Mouse (Mus musculus) stomach, embryonic 15.5 days (tissue): ENCODE measurements around the gene Golph3l. TPM values are rescaled to one million over a fixed set of nuclear protein-coding genes. Genes with fewer than 3 reads are reported as not detected.
A peak's percentile ranks its signal among the peaks of the same experiment; 100 is the strongest.

Experiments used
- ATAC-seq: fragments of 200-750 bp; cut with Nextera tagmentation; 2 replicates; pipeline ENCODE4 v1.8.0; 2017; ENCODE audit warnings: low read depth, moderate number of reproducible peaks, moderate TSS enrichment; ENCODE audit not compliant: insufficient read depth, low FRiP score
- H3K27ac ChIP-seq: fragments of 300-500 bp; sonication (generic); 2 replicates; pipeline ENCODE4 v1.5.1; 2015; ENCODE audit warnings: mild to moderate bottlenecking, inconsistent platforms
- H3K27me3 ChIP-seq: fragments of 300-500 bp; sonication (generic); replicated peaks from 2 replicates; pipeline ENCODE4 v1.6.1; 2015; ENCODE audit warnings: inconsistent platforms
- H3K36me3 ChIP-seq: fragments of 300-500 bp; sonication (generic); 2 replicates; pipeline ENCODE4 v1.6.1; 2015; ENCODE audit warnings: inconsistent platforms
- H3K4me1 ChIP-seq: fragments of 300-500 bp; sonication (generic); 2 replicates; pipeline ENCODE4 v1.6.1; 2015; ENCODE audit warnings: inconsistent platforms
- H3K4me2 ChIP-seq: fragments of 300-500 bp; sonication (generic); 2 replicates; pipeline ENCODE4 v1.6.1; 2015; ENCODE audit warnings: mild to moderate bottlenecking, inconsistent platforms
- H3K4me3 ChIP-seq: fragments of 300-500 bp; sonication (generic); replicated peaks from 2 replicates; pipeline ENCODE4 v1.5.1; 2015; ENCODE audit warnings: inconsistent platforms
- H3K9ac ChIP-seq: fragments of 300-500 bp; sonication (generic); 2 replicates; pipeline ENCODE4 v1.6.1; 2015; ENCODE audit warnings: inconsistent platforms
- H3K9me3 ChIP-seq: fragments of 300-500 bp; sonication (generic); 2 replicates; pipeline ENCODE4 v1.6.1; 2016; ENCODE audit warnings: inconsistent platforms
- WGBS: fragments of 180-500 bp; shearing (Covaris S2); methylation state at CpG from one replicate; pipeline ENCODE4 v1.1.7; 2015; 5-methylcytosine and 5-hydroxymethylcytosine counted together
- polyA plus RNA-seq: library from polyadenylated mRNA; unstranded; fragments of >200 nt; fragmentation: Nextera tagmentation; extraction: Ambion mirVana; gene quantifications from 2 replicates; pipeline ENCODE4 v1.2.1, GENCODE M21; 2015

The Golph3l gene
- polyA plus RNA-seq, 1 experiment from 2014 or later, result 36.5 TPM

DNA sequence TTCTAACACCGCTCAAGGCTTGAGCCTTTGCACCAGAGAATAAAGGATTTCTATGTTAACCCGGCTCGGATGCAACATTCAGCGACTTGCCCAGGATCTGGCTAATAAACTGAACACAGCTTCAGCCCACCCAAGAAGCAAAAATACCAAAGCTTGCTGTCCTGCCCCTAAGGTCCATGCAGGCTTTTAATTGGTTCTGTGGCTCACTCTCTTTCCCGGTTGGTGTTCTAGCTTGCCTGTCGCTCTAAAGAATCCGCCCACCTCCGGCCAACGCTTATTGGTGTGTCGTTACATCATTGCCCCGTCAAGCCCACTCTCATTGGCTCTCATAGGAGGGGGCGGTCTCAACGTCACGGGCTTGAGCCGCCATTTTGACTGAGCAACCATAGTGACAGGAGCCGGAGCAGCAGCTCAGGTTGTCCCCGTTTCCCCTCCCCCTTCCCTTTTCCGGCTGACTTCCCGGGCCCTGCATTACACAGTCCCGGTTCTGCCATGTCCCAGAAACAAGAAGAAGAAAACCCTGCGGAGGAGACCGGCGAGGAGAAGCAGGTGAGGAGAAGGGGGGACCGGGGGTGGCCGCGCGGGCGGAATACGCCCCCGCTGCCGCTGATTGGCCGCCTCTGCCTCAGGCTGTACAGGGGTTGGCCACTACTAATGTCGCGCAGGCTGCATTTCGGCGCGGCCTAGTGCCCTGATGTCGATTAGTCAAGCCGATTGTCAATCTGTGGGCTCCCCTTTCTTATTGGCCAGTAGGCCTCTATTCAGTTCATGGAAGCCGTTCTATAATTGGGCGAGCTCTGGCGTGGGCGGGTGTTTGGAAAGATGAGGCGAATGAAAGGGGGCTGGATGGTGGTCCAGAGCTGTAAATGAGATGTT lies 36.1 kb downstream of the Golph3l start, which contains the start of gene Ensa:
Gene Ensa, plus strand, starts transcription at position 366 of the 876 bp plus-strand sequence.
- Histone ChIP-seq H3K4me3 (peak within 1 kb of the TSS; percentile 69), H3K27ac (peak within 1 kb of the TSS; percentile 91), H3K9ac (peak within 1 kb of the TSS; percentile 52; the same call in 1 of the 2 replicates), H3K27me3 (no peaks in the 10 kb centered on the region), H3K9me3 (no peaks in the 10 kb centered on the region), H3K36me3 (peaks cover 32% of the 10 kb centered on the region), H3K4me2 (peak within 1 kb of the TSS; percentile 68), H3K4me1 (peaks cover 7% of the 10 kb centered on the region)
- peak; percentile 99 for ATAC-seq
- under 1% methylated on average over 44 of the region's 44 CpGs for WGBS

DNA sequence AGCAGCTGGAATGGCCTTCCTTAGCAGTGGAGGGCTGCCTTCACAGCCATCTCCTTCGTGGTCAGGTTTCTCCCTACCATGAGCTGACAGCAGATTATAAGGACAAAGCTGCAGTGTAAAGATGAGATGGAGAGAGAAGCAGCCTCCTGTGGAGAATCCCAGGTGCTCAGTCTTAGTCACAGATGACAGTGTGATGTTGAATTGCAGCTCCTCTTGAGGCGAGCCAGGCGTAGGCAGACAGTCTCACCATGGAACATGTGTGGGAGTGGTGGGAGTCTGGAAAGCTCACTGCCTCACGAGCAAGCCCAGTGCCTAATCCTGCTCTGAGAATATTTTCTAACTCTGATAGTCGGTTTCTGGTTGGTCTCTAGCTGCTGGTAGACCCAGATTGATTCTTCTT lies 39.0 kb downstream of the Golph3l start:
- Histone ChIP-seq H3K4me2 (no peak overlapping the region), H3K9me3 (no peaks in the 10 kb centered on the region), H3K4me3 (no peak overlapping the region), H3K4me1 (peaks cover 7% of the 10 kb centered on the region), H3K27me3 (no peaks in the 10 kb centered on the region), H3K27ac (no peak overlapping the region), H3K9ac (no peak overlapping the region), H3K36me3 (peaks cover 48% of the 10 kb centered on the region)
- no peak for ATAC-seq
- whole genome bisulfite sequencing, result 80% methylated on average over 5 of the region's 5 CpGs

DNA sequence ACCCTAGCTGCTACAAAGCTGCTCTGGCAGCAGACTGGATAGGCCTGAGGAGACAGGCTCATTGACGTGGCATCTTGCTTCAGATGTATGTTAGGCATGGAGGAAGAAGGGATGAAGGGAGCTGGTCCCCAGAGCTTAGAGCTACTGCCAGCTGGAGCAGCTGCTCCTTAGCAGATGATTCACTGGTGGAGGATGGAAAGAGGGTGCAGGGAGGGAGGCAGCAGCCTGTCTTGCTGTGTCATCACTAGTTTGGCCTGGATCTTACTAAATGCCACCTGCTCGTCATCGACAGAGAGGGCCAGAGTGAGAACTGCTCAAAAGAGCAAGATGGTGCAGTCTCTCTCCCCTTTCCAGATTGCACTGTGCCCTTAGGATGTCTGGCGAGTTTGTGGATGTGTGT lies 41.0 kb downstream of the Golph3l start:
- Histone ChIP-seq H3K27ac (no peak overlapping the region), H3K4me1 (peaks cover 7% of the 10 kb centered on the region), H3K4me3 (no peak overlapping the region), H3K4me2 (no peak overlapping the region), H3K27me3 (no peaks in the 10 kb centered on the region), H3K9ac (no peak overlapping the region), H3K9me3 (no peaks in the 10 kb centered on the region), H3K36me3 (peaks cover 49% of the 10 kb centered on the region)
- ATAC-seq, result no peak
- 81% methylated on average over 4 of the region's 4 CpGs for WGBS

DNA sequence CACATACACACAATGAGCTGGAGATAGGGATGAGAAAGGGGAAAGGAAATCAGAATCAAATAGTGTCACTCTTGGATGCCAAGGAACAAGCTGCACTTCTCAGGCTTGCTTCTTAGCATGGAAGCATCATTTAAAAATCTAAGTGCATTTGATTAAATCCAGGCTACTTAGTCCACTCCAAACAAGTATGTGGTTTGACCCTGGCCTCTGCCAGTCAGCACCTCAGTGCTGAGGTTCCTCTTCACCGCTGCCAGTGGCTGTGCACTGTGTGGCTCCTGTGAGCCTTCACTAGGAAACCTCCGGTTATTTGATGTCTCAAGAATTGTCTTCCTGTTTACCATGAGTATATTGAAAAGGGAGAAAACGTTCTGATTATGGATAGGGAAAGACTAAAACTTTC lies 42.1 kb downstream of the Golph3l start:
- Histone ChIP-seq H3K4me2 (no peak overlapping the region), H3K4me3 (no peak overlapping the region), H3K9me3 (no peaks in the 10 kb centered on the region), H3K4me1 (peaks cover 5% of the 10 kb centered on the region), H3K9ac (no peak overlapping the region), H3K27ac (no peak overlapping the region), H3K36me3 (peaks cover 59% of the 10 kb centered on the region), H3K27me3 (no peaks in the 10 kb centered on the region)
- ATAC-seq, result no peak
- 80% methylated on average over 3 of the region's 3 CpGs for WGBS

DNA sequence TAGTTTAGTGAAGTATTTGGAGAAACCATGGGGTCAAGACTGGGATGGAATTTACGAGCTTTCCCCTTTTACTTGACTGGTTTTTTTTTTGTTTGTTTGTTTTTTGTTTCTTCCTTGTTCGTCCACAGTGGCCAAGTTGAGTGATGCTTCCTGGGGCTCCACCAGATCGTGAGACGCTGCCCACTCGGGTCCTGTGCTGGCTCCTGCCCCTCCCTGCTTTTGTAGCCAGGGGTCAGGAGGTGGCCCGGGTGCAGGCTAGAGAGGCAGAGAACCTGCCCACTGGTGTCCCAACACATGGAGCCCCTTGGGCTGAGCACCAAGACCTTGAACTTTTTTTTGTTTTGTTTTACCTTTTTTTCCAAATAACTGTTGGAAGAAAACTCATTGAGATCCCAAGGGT lies 42.6 kb downstream of the Golph3l start:
- H3K4me3 ChIP-seq, result no peak overlapping the region
- no peaks in the 10 kb centered on the region for H3K9me3 ChIP-seq
- no peak for ATAC-seq
- peaks cover 59% of the 10 kb centered on the region for H3K36me3 ChIP-seq
- no peak overlapping the region for H3K27ac ChIP-seq
- WGBS, result 74% methylated on average over 6 of the region's 6 CpGs
- H3K4me2 ChIP-seq, result no peak overlapping the region
- H3K4me1 ChIP-seq, result 0 out of 2 replicates have a peak, but pooled peaks cover under 1% of the 10 kb centered on the region
- H3K9ac ChIP-seq, result no peak overlapping the region
- H3K27me3 ChIP-seq, result no peaks in the 10 kb centered on the region

DNA sequence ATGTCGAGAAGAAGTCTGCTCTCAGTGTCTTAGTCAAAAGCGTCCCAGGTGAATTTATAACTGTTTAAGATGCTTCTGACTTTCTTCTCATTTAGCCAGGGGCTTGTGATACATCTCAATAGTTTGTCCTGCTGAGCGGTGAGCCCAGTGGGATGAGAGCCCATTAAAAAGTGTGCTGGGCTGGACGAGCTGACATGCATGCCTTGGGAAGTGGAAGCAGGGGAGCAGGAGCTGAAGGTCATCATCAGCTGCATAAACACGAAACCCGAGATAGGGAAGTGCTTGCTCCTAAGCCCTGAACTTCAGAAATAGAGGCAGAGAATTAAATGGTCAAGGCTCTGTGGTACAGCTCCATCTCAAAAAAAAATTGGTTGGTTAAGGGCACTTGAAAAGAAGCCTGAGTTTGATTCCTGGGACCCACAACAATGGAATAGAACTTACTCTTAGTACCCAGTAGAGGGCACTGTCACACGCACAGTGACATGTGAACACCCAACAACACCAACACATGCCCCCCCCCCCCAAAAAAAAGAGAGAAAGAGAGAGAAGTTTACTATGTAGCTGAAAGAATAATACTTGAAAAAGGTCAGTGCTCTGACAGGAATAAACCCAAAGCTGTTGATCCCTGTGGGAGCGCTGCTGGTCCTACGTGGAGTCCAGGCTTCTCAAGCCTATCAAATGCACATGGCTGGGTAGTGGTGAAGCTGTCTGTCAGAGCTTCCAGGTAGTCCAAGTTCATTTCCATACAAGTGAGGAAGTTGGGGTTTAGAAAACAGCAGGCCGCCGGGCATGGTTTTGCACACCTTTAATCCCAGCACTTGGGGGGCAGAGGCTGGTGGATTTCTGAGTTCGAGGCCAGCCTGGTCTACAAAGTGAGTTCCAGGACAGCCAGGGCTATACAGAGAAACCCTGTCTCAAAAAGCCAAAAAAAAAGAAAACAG lies 44.2 kb downstream of the Golph3l start:
- no peak overlapping the region for H3K4me2 ChIP-seq
- no peaks in the 10 kb centered on the region for H3K4me1 ChIP-seq
- ATAC-seq, result no peak
- H3K4me3 ChIP-seq, result no peak overlapping the region
- 71% methylated on average over 12 of the region's 12 CpGs for WGBS
- H3K36me3 ChIP-seq, result peaks cover 47% of the 10 kb centered on the region
- no peaks in the 10 kb centered on the region for H3K9me3 ChIP-seq
- H3K27ac ChIP-seq, result 0 out of 2 replicates have a peak overlapping the region, but pooled peaks have one; percentile 48
- no peaks in the 10 kb centered on the region for H3K27me3 ChIP-seq
- H3K9ac ChIP-seq, result no peak overlapping the region

DNA sequence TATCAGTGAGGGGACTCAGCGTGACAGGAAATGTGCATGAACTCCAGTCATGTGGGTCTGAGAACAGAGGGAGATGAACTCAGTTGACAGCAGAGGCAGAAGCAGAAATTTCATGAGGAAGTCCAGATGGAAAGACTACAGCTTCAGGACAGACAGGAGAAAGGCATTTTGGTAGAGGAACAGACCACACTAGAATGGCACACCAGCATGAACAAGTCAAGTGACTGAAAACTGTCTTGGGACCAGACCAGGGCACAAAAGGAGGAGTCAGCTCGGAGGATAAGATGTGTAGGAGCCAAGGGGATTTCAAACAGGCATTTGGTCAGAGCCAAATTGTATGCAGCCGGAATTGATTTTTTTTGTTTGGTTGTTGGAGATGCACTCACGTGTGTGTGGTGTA lies 46.9 kb downstream of the Golph3l start:
- Histone ChIP-seq H3K36me3 (peaks cover 21% of the 10 kb centered on the region), H3K9ac (no peak overlapping the region), H3K4me1 (no peaks in the 10 kb centered on the region), H3K9me3 (no peaks in the 10 kb centered on the region), H3K4me3 (no peak overlapping the region), H3K4me2 (no peak overlapping the region), H3K27me3 (no peaks in the 10 kb centered on the region), H3K27ac (no peak overlapping the region)
- ATAC-seq, result no peak
- WGBS, result 54% methylated on average over 4 of the region's 4 CpGs

DNA sequence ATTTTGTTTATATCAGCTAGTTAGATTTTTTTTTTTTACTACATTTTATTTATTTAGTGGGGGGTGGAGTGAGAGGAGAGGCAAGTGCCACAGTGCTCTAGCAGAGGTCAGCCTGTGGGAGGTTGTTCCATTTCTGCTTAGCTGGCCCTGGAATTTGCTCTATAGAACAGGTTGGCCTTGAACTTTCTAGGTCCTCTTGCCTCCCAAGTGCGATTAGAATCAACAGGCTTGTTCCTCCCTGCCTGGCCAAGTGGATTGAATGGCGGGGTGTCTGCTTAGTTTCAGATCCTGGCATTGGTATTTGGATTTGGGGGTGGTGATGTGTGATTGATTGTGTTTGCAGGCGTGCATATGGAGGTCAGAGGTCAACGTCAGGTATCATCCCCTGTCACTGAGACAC lies 47.3 kb downstream of the Golph3l start:
- Histone ChIP-seq H3K4me3 (no peak overlapping the region), H3K27me3 (no peaks in the 10 kb centered on the region), H3K9ac (no peak overlapping the region), H3K4me1 (no peaks in the 10 kb centered on the region), H3K4me2 (no peak overlapping the region), H3K36me3 (peaks cover 17% of the 10 kb centered on the region; the same call in 1 of the 2 replicates), H3K27ac (no peak overlapping the region), H3K9me3 (no peaks in the 10 kb centered on the region)
- ATAC-seq, result no peak
- 62% methylated on average over 4 of the region's 4 CpGs for WGBS

DNA sequence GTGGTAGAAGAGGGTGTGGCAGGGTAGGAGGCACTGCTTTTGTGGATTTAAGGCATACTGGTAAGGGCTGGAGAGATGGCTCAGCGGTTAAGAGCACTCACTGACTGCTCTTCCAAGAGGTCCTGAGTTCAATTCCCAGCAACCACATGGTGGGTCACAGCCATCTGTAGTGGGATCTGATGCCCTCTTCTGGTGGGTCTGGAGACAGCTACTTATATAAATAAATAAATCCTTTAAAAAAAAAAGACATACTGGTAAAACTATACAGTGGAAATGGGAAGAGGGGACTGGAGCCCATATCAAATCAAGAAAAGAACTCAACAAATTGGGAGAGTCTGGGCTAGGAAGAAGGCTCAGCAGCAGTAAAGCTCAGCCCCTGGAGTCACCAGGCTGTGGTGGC lies 51.0 kb downstream of the Golph3l start:
- 93% methylated on average over 1 of the region's 1 CpGs for WGBS
- Histone ChIP-seq H3K4me1 (no peaks in the 10 kb centered on the region), H3K36me3 (peaks cover 10% of the 10 kb centered on the region; the same call in 1 of the 2 replicates), H3K9me3 (no peaks in the 10 kb centered on the region), H3K27ac (no peak overlapping the region), H3K4me2 (no peak overlapping the region), H3K4me3 (no peak overlapping the region), H3K27me3 (no peaks in the 10 kb centered on the region), H3K9ac (no peak overlapping the region)
- no peak for ATAC-seq

DNA sequence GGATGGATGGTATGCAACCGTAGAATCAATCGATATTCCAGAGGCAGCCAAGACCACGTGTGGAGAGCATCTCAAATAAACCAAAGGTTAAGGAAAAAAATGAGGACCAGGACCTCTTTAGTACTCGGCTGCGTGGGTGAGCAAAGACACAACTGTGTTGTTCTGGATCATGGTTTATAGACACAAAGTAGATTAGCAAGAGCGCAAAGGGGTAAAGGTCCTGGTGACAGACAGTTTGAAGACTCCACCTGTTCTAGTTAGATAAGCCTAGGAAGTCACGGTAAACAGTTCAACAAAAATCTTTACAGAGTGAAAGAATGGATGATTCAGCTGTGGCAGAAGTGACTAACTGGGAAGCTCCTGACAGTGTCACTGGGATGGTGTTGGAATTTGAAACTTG lies 54.4 kb downstream of the Golph3l start:
- no peak overlapping the region for H3K27ac ChIP-seq
- WGBS, result 73% methylated on average over 7 of the region's 7 CpGs
- H3K9me3 ChIP-seq, result no peaks in the 10 kb centered on the region
- no peaks in the 10 kb centered on the region for H3K36me3 ChIP-seq
- H3K27me3 ChIP-seq, result no peaks in the 10 kb centered on the region
- ATAC-seq, result no peak
- no peak overlapping the region for H3K4me2 ChIP-seq
- H3K4me1 ChIP-seq, result no peaks in the 10 kb centered on the region
- H3K4me3 ChIP-seq, result no peak overlapping the region
- no peak overlapping the region for H3K9ac ChIP-seq

DNA sequence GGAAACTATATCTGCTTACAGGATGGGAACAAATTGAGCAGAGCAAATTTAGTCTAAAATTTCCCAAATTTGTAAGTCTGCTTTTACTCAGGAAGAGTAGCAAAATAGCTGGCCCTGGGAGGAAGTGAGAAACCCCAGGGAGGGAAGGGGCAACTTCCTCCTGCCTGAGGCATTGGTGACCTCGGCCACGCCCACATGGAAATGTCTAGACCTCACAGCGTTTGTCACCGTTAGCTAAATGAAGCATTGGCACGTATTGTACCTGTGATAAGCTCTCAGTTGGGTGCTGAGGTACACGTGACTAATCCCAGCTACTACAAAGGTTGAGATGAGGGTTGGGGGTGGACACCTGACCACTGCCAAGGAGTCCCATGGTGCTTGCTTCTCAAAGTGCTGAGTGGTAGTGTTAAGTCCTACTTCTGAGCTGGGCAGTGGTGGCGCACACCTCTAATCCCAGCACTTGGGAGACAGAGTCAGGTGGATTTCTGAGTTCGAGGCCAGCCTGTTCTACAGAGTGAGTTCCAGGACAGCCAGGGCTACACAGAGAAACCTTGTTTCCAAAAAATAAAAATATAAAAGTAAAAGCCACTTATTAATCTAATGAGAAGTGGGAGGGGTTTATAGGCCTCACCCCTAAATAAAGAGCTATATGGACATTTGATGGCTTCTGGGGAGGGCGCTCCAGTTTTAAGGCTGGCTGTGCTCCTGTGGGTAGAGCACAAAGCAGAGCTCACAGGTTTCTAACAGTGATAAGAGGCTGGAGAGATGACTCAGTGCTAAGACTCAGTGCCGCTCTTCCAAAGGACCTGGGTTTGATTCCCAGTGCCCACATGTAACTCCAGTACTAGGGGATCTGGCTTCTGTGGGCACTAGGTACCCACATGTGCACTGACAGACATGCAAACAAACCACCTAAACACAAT lies 56.8 kb downstream of the Golph3l start:
- H3K36me3 ChIP-seq, result no peaks in the 10 kb centered on the region
- H3K27me3 ChIP-seq, result no peaks in the 10 kb centered on the region
- no peak overlapping the region for H3K9ac ChIP-seq
- H3K4me3 ChIP-seq, result no peak overlapping the region
- 59% methylated on average over 10 of the region's 10 CpGs for WGBS
- H3K9me3 ChIP-seq, result no peaks in the 10 kb centered on the region
- H3K27ac ChIP-seq, result no peak overlapping the region
- H3K4me1 ChIP-seq, result no peaks in the 10 kb centered on the region
- ATAC-seq, result peak; percentile 39; the same call in 1 of the 2 replicates
- H3K4me2 ChIP-seq, result no peak overlapping the region
